Mouse (Mus musculus): Measurements from ENCODE around the gene Sucla2. TPM values are rescaled to one million over a fixed set of nuclear protein-coding genes. Genes with fewer than 3 reads are reported as not detected.

Sucla2 gene
- total and polyA plus RNA-seq, 3 experiments = 51.9 to 98.4 (median 60.3) TPM

- Histone ChIP-seq H3K27me3 (replicated peaks) (no peaks in the 10 kb centered on the region), H3K4me2 (ENCODE audit: insufficient read depth, low read depth, poor library complexity, severe bottlenecking) (no peak overlapping the region), H3K36me3 (replicated peaks in 1 of 2; ENCODE audit: control insufficient read depth in 1 of 2, insufficient read depth in 1 of 2, low read length in 1 of 2) (peaks cover 16 to 60% of the 10 kb centered on the region in 2 experiments), H3K4me1 (ENCODE audit: control insufficient read depth in 1 of 2, insufficient read depth in 2 of 2) (no peaks in the 10 kb centered on the region), H3K79me2 (replicated peaks; ENCODE audit: control insufficient read depth, extremely low read depth, insufficient read depth, poor library complexity, severe bottlenecking) (no peaks in the 10 kb centered on the region), H3K27ac (ENCODE audit: insufficient read depth, low read depth) (no peak overlapping the region), H3K9ac (ENCODE audit: insufficient read depth, low read depth) (no peak overlapping the region), H3K9me3 (replicated peaks; ENCODE audit: low read length) (peaks cover 3% of the 10 kb centered on the region), H3K4me3 (replicated peaks in 1 of 3; ENCODE audit: low read depth in 2 of 3, low read length in 2 of 3, poor library complexity in 1 of 3) (no peak overlapping the region)
- dilution Hi-C loops (cut with MboI; ENCODE audit: extremely low pct_ligation_motif_present, extremely low pct_unique_long_range_greater_than_20kb, low sequenced_read_pairs) = no loop called here
- no peak for DNase-seq (ENCODE audit: extremely low read depth)
- in situ Hi-C loops (cut with MboI; ENCODE audit: low pct_ligation_motif_present, low pct_unique_long_range_greater_than_20kb, low sequenced_read_pairs) = no loop called here
- no peak for TF ChIP-seq CHD2 (IDR thresholded peaks at IDR 0.05; ENCODE audit: low read length)
- no peak for TF ChIP-seq TBP (conservative IDR thresholded peaks at IDR 0.05; ENCODE audit: low read depth, low read length)
- no peak for TF ChIP-seq IRF4 (IDR thresholded peaks at IDR 0.05; ENCODE audit: low read depth, low read length)
- no peak for TF ChIP-seq MAX (IDR thresholded peaks at IDR 0.05; ENCODE audit: low read length)
- TF ChIP-seq MAZ (IDR thresholded peaks at IDR 0.05; ENCODE audit: low read depth, low read length) = no peak
- no peak for TF ChIP-seq USF1 (IDR thresholded peaks at IDR 0.05; ENCODE audit: low read depth, low read length)
- TF ChIP-seq KAT2A (IDR thresholded peaks at IDR 0.05; ENCODE audit: insufficient replicate concordance, low read length) = no peak
- TF ChIP-seq ELF1 (IDR thresholded peaks at IDR 0.05; ENCODE audit: low read depth, low read length) = no peak
- TF ChIP-seq JUN (IDR thresholded peaks at IDR 0.05; ENCODE audit: insufficient read depth, low read depth, low read length) = no peak
- no peak for TF ChIP-seq POLR2AphosphoS2 (IDR thresholded peaks at IDR 0.05; ENCODE audit: low read depth, low read length)
- TF ChIP-seq PAX5 (IDR thresholded peaks at IDR 0.05; ENCODE audit: low read length) = no peak
- no peak for TF ChIP-seq ZNF384 (IDR thresholded peaks at IDR 0.05; ENCODE audit: low read depth, low read length)
- TF ChIP-seq ETS1 (conservative IDR thresholded peaks at IDR 0.05; ENCODE audit: low read depth, low read length) = no peak
- no peak for TF ChIP-seq JUND (conservative IDR thresholded peaks at IDR 0.05; ENCODE audit: low read depth, low read length)
These were observed 74.6 kb downstream of the Sucla2 start for GRCm38 (mm10) chr14:73599720-73600119.

GRCm38 (mm10) chr14:73607732-73608131, 82.6 kb downstream of the Sucla2 start:
- Histone ChIP-seq H3K4me1 (ENCODE audit: control insufficient read depth in 1 of 2, insufficient read depth in 2 of 2) (peaks cover 3 to 7% of the 10 kb centered on the region in 2 experiments; a peak in 2 of 4 replicates), H3K9me3 (replicated peaks; ENCODE audit: low read length) (no peaks in the 10 kb centered on the region), H3K79me2 (replicated peaks; ENCODE audit: control insufficient read depth, extremely low read depth, insufficient read depth, poor library complexity, severe bottlenecking) (no peaks in the 10 kb centered on the region), H3K27me3 (replicated peaks) (no peaks in the 10 kb centered on the region), H3K36me3 (replicated peaks in 1 of 2; ENCODE audit: control insufficient read depth in 1 of 2, insufficient read depth in 1 of 2, low read length in 1 of 2) (peaks cover 0 to 14% of the 10 kb centered on the region in 2 experiments), H3K27ac (ENCODE audit: insufficient read depth, low read depth) (no peak overlapping the region), H3K4me3 (replicated peaks in 1 of 3; ENCODE audit: low read depth in 2 of 3, low read length in 2 of 3, poor library complexity in 1 of 3) (no peak overlapping the region), H3K4me2 (ENCODE audit: insufficient read depth, low read depth, poor library complexity, severe bottlenecking) (no peak overlapping the region), H3K9ac (ENCODE audit: insufficient read depth, low read depth) (no peak overlapping the region)
- TF ChIP-seq MXI1 (IDR thresholded peaks at IDR 0.05; ENCODE audit: low read depth, low read length) (no peak), MAZ (IDR thresholded peaks at IDR 0.05; ENCODE audit: low read depth, low read length) (no peak)
- no peak for DNase-seq (ENCODE audit: extremely low read depth)
- dilution Hi-C loops (cut with MboI; ENCODE audit: extremely low pct_ligation_motif_present, extremely low pct_unique_long_range_greater_than_20kb, low sequenced_read_pairs) = no loop called here
- in situ Hi-C loops (cut with MboI; ENCODE audit: low pct_ligation_motif_present, low pct_unique_long_range_greater_than_20kb, low sequenced_read_pairs) = no loop called here
